Comparison of ENCODE assay signal across 15 mouse cellular contexts in the genomic region with DNA sequence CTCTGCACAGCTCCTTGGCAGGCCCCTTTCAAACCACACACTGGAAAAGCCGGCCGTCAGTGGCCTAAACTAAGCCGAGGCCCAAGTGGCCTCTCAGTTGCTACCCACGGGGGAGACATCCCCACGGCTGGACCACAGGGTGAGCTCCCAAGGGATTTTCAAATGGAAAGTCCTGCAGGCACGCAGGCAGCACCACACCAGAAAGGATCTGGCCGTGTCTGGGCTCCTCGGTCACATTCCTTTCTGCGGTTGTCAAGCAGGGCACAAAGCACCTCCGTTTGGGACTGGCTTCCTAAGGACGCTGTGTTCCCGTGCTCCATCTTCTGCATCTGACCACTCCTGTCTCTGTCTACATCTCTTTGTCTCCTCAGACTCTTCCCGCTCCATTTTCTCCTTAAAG. TPM values are rescaled to one million over a fixed set of nuclear protein-coding genes. Genes with fewer than 3 reads are reported as not detected.
DNase-seq lines count a peak whose midpoint lies in the region; ATAC-seq lines count a peak whose summit lies in the region.
"Had no signal": no experiment of that assay in that cellular context is flagged by ENCODE, and none has a peak within 500 bp of the region (broad histone marks: within the 10 kb centered on the region; RNA-seq: fewer than 3 reads in every experiment).

No protein-coding gene starts in this region.

- H3K4me1 ChIP-seq in embryonic facial prominence, embryonic 10.5 days = peaks cover 24% of the 10 kb centered on the region
- peaks cover 16% of the 10 kb centered on the region for H3K4me1 ChIP-seq in hindbrain, embryonic 11.5 days (replicated peaks; ENCODE audit: control insufficient read depth, insufficient read depth, low read length)
- H3K4me1 ChIP-seq in midbrain, embryonic 12.5 days = peaks cover 49% of the 10 kb centered on the region

- peak overlapping the region; percentile 17 for H3K9ac ChIP-seq in hindbrain, embryonic 11.5 days (ENCODE audit: low read depth, low read length)
- peak overlapping the region; percentile 28 for H3K9ac ChIP-seq in midbrain, embryonic 12.5 days (replicated peaks)
- H3K9ac ChIP-seq: heart, embryonic 15.5 days had no signal

- peak; percentile 42; the same call in 1 of the 2 replicates for ATAC-seq in hindbrain, embryonic 11.5 days (ENCODE audit: low FRiP score)
- ATAC-seq in midbrain, embryonic 12.5 days (ENCODE audit: low FRiP score, low read depth) = peak; percentile 7; the same call in 1 of the 2 replicates

- no peak overlapping the region for H3K4me3 ChIP-seq in embryonic facial prominence, embryonic 10.5 days
- H3K4me3 ChIP-seq in hindbrain, embryonic 11.5 days (ENCODE audit: low read depth, low read length) = no peak overlapping the region
- no peak overlapping the region for H3K4me3 ChIP-seq in midbrain, embryonic 12.5 days
- H3K4me3 ChIP-seq: heart, embryonic 15.5 days had no signal

- no peaks in the 10 kb centered on the region for H3K9me3 ChIP-seq in embryonic facial prominence, embryonic 10.5 days
- H3K9me3 ChIP-seq in hindbrain, embryonic 11.5 days (ENCODE audit: control insufficient read depth, low read length) = no peaks in the 10 kb centered on the region
- H3K9me3 ChIP-seq in midbrain, embryonic 12.5 days = no peaks in the 10 kb centered on the region
- H3K9me3 ChIP-seq: heart, embryonic 15.5 days had no signal

- peak overlapping the region; percentile 6; the same call in 1 of the 2 replicates for H3K4me2 ChIP-seq in hindbrain, embryonic 11.5 days (replicated peaks; ENCODE audit: low read depth, low read length)
- peak overlapping the region; percentile 27 for H3K4me2 ChIP-seq in midbrain, embryonic 12.5 days (replicated peaks)
- H3K4me2 ChIP-seq: heart, embryonic 15.5 days had no signal

- 33% methylated on average over 13 of the region's 13 CpGs for WGBS in embryonic facial prominence, embryonic 10.5 days
- 18% methylated on average over 13 of the region's 13 CpGs for WGBS in hindbrain, embryonic 11.5 days
- 8% methylated on average over 13 of the region's 13 CpGs for WGBS in midbrain, embryonic 12.5 days

- H3K27ac ChIP-seq in embryonic facial prominence, embryonic 10.5 days (replicated peaks) = peak overlapping the region; percentile 48; the same call in 1 of the 2 replicates
- H3K27ac ChIP-seq in hindbrain, embryonic 11.5 days (ENCODE audit: low read depth, low read length) = peak overlapping the region; percentile 75
- H3K27ac ChIP-seq in midbrain, embryonic 12.5 days (replicated peaks) = peak overlapping the region; percentile 70
- H3K27ac ChIP-seq: heart, embryonic 15.5 days; kidney, postnatal 0 days had no signal

- H3K36me3 ChIP-seq in embryonic facial prominence, embryonic 10.5 days (replicated peaks) = no peaks in the 10 kb centered on the region
- no peaks in the 10 kb centered on the region for H3K36me3 ChIP-seq in hindbrain, embryonic 11.5 days (ENCODE audit: control insufficient read depth, insufficient read depth, low read length)
- H3K36me3 ChIP-seq in midbrain, embryonic 12.5 days = no peaks in the 10 kb centered on the region
- H3K36me3 ChIP-seq: heart, embryonic 15.5 days had no signal

- peak; percentile 22 for DNase-seq in Muller cell, postnatal 12 days (ENCODE audit: inconsistent ontology term)
- no peak for DNase-seq in embryonic facial prominence, embryonic 10.5 days (ENCODE audit: low spot score)
- DNase-seq in hindbrain, embryonic 11.5 days (ENCODE audit: low spot score) = no peak
- DNase-seq in lung, postnatal 10 days = no peak
- DNase-seq in frontal cortex, postnatal 25 days (ENCODE audit: low spot score in 2 of 2) = no peak
- no peak for DNase-seq in adrenal gland, postnatal 14 days
- no peak for DNase-seq in cerebellum, postnatal 10 days
- DNase-seq: adrenal gland, postnatal 36 days; B cell, adult 2 months; cerebellum, adult 11-12 months had no signal

- peaks cover 18% of the 10 kb centered on the region for H3K27me3 ChIP-seq in embryonic facial prominence, embryonic 10.5 days (replicated peaks; ENCODE audit: low read depth, poor library complexity, severe bottlenecking)
- H3K27me3 ChIP-seq in hindbrain, embryonic 11.5 days (ENCODE audit: control insufficient read depth, insufficient read depth, low read length) = no peaks in the 10 kb centered on the region
- H3K27me3 ChIP-seq in midbrain, embryonic 12.5 days = peaks cover 8% of the 10 kb centered on the region; the same call in 1 of the 2 replicates
- H3K27me3 ChIP-seq: heart, embryonic 15.5 days had no signal

RNA-seq across cellular contexts. Expression of a gene that starts 9.9 kb away (rescaled TPM):
- 5.3 and 6.1 TPM in 2 replicates for polyA plus RNA-seq in embryonic facial prominence, embryonic 10.5 days (2016; fragmentation: Nextera tagmentation; extraction: Ambion mirVana)
- polyA plus RNA-seq in hindbrain, embryonic 11.5 days (2014; fragmentation: Nextera tagmentation; extraction: Ambion mirVana) = 12.7 and 14.3 TPM in 2 replicates
- 5.0 and 5.5 TPM in 2 replicates for polyA plus RNA-seq in midbrain, embryonic 12.5 days (2016; fragmentation: Nextera tagmentation; extraction: Ambion mirVana)
- 0.41 and 0.94 TPM in 2 replicates for total RNA-seq in adrenal gland, postnatal 14 days (2021)
- total RNA-seq: ES-E14; liver, adult 2 months had no signal
- polyA plus RNA-seq: liver, adult 2 months had no signal

RNA-seq across cellular contexts. Expression of a gene that starts 24.2 kb away (rescaled TPM):
- polyA plus RNA-seq in embryonic facial prominence, embryonic 10.5 days (2016; fragmentation: Nextera tagmentation; extraction: Ambion mirVana) = 5.7 and 8.9 TPM in 2 replicates
- 8.3 and 10.9 TPM in 2 replicates for polyA plus RNA-seq in hindbrain, embryonic 11.5 days (2014; fragmentation: Nextera tagmentation; extraction: Ambion mirVana)
- polyA plus RNA-seq in midbrain, embryonic 12.5 days (2016; fragmentation: Nextera tagmentation; extraction: Ambion mirVana) = 8.5 and 8.7 TPM in 2 replicates
- 8.9 and 10.7 TPM in 2 replicates for total RNA-seq in adrenal gland, postnatal 14 days (2021)

RNA-seq across cellular contexts. Expression of a gene that starts 42.3 kb away (rescaled TPM):
- polyA plus RNA-seq in embryonic facial prominence, embryonic 10.5 days (2016; fragmentation: Nextera tagmentation; extraction: Ambion mirVana) = 2.0 and 2.6 TPM in 2 replicates
- polyA plus RNA-seq in hindbrain, embryonic 11.5 days (2014; fragmentation: Nextera tagmentation; extraction: Ambion mirVana) = 11.8 and 17.6 TPM in 2 replicates
- polyA plus RNA-seq in midbrain, embryonic 12.5 days (2016; fragmentation: Nextera tagmentation; extraction: Ambion mirVana) = 11.4 and 11.9 TPM in 2 replicates
- 18.1 and 18.2 TPM in 2 replicates for total RNA-seq in adrenal gland, postnatal 14 days (2021)

RNA-seq across cellular contexts. Expression of a gene that starts 42.5 kb away (rescaled TPM):
- polyA plus RNA-seq in embryonic facial prominence, embryonic 10.5 days (2016; fragmentation: Nextera tagmentation; extraction: Ambion mirVana) = 1.3 and 1.8 TPM in 2 replicates
- polyA plus RNA-seq in hindbrain, embryonic 11.5 days (2014; fragmentation: Nextera tagmentation; extraction: Ambion mirVana) = 2.9 and 3.2 TPM in 2 replicates
- 2.3 and 2.5 TPM in 2 replicates for polyA plus RNA-seq in midbrain, embryonic 12.5 days (2016; fragmentation: Nextera tagmentation; extraction: Ambion mirVana)
- 0.34 and 2.2 TPM in 2 replicates for total RNA-seq in adrenal gland, postnatal 14 days (2021)
- total RNA-seq: adrenal gland, postnatal 36 days had no signal
